Mouse (Mus musculus): ENCODE results near the gene Slc25a12. TPM values are rescaled to one million over a fixed set of nuclear protein-coding genes. Genes with fewer than 3 reads are reported as not detected.

The Slc25a12 gene
- polyA plus RNA-seq, 1 experiment from 2014 or later: 119 TPM

DNA sequence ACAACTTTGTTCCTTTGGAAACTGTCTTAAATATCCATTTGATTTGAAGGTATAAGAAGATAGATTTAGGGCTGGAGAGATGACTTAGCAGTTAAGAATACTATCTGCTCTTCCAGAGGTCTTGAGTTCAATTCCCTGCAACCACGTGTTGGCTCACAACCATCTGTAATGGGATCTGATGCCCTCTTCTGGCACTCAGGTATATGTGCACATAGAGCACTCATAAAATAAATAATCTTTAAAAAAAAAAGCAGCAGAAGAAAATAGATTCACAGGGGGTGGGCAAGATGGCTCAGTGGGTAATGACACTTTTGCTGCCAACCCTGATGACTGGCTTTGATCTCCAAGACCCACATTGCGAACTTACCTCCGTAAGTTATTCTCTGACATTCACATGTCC, 125.4 kb downstream of the Slc25a12 start:
- H3K4me2 ChIP-seq: no peak overlapping the region
- 84% methylated on average over 3 of the region's 3 CpGs for WGBS
- no peaks in the 10 kb centered on the region for H3K27me3 ChIP-seq (replicated peaks)
- no peak overlapping the region for H3K27ac ChIP-seq (replicated peaks)
- H3K9ac ChIP-seq (replicated peaks): no peak overlapping the region
- no peaks in the 10 kb centered on the region for H3K9me3 ChIP-seq (replicated peaks)
- peaks cover 22% of the 10 kb centered on the region for H3K4me1 ChIP-seq
- H3K4me3 ChIP-seq (replicated peaks): no peak overlapping the region
- H3K36me3 ChIP-seq: peaks cover 16% of the 10 kb centered on the region
- ATAC-seq (ENCODE audit: low FRiP score): no peak

DNA sequence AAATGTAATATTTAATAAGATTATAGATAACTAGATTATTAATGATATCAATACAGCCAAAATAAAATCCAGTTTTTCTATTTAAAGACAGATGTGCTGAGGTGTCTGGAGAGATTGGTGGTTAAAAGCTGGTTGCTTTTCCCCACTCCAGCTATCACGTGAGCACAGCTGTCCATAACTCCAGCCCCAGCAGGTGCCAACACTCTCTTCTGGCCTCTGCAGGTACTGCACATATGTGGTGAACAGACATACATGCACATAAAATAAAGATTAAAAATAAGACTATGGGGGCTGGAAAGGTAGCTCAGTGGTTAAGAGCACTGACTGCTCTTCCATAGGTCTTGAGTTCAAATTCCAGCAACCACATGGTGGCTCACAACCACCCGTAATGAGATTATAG, 126.0 kb downstream of the Slc25a12 start:
- Histone ChIP-seq H3K9me3 (replicated peaks) (no peaks in the 10 kb centered on the region), H3K27me3 (replicated peaks) (no peaks in the 10 kb centered on the region), H3K4me2 (no peak overlapping the region), H3K4me1 (peaks cover 22% of the 10 kb centered on the region), H3K4me3 (replicated peaks) (no peak overlapping the region), H3K9ac (replicated peaks) (no peak overlapping the region), H3K27ac (replicated peaks) (no peak overlapping the region), H3K36me3 (peaks cover 16% of the 10 kb centered on the region)
- WGBS: 90% methylated on average over 2 of the region's 2 CpGs
- ATAC-seq (ENCODE audit: low FRiP score): no peak

DNA sequence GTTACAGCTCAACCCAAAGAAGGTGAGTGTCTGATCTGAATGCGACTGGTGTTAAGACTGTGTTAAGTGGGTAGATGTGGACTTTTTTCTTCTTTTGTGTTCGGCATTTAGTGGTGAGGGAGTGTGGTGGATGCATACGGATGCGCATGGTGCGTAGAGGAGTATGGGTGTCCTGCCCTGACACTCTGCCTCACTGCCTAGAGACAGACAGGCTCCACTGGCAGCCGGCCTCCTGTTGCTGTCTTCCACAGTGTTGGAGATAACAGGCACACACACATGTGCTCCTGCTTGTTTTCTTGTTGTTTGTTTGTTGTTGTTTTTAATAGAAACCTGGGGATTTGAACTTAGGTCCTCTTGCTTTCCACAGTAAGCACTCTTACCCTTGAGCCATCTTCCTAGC, 131.5 kb downstream of the Slc25a12 start:
- no peak overlapping the region for H3K9ac ChIP-seq (replicated peaks)
- no peak overlapping the region for H3K4me2 ChIP-seq
- H3K36me3 ChIP-seq: peaks cover 23% of the 10 kb centered on the region
- no peaks in the 10 kb centered on the region for H3K27me3 ChIP-seq (replicated peaks)
- ATAC-seq (ENCODE audit: low FRiP score): no peak
- no peaks in the 10 kb centered on the region for H3K9me3 ChIP-seq (replicated peaks)
- no peaks in the 10 kb centered on the region for H3K4me1 ChIP-seq
- no peak overlapping the region for H3K4me3 ChIP-seq (replicated peaks)
- no peak overlapping the region for H3K27ac ChIP-seq (replicated peaks)
- 97% methylated on average over 6 of the region's 6 CpGs for WGBS

DNA sequence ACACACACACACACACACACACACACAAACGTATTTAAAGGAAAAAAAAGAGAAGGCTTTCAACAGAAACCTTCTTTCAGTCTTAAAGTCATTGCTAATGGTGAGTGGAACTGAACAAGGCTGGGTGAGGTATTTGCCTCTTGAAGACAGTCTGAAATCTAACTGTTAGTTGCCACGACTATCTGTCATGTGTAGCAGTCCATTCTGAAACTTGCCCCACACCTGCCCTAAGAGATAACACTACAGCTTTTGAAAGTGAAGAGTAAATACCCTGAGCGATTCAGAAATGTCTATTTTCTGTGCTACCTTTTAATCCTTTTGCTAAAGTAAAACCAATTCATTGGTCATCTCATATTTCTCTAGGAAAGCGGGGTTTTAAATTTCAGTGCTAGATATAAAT, 132.1 kb downstream of the Slc25a12 start:
- ATAC-seq (ENCODE audit: low FRiP score): no peak
- Histone ChIP-seq H3K36me3 (peaks cover 23% of the 10 kb centered on the region), H3K4me1 (no peaks in the 10 kb centered on the region), H3K9ac (replicated peaks) (no peak overlapping the region), H3K4me3 (replicated peaks) (no peak overlapping the region), H3K27me3 (replicated peaks) (no peaks in the 10 kb centered on the region), H3K4me2 (no peak overlapping the region), H3K27ac (replicated peaks) (no peak overlapping the region), H3K9me3 (replicated peaks) (no peaks in the 10 kb centered on the region)
- WGBS: 93% methylated on average over 4 of the region's 4 CpGs

DNA sequence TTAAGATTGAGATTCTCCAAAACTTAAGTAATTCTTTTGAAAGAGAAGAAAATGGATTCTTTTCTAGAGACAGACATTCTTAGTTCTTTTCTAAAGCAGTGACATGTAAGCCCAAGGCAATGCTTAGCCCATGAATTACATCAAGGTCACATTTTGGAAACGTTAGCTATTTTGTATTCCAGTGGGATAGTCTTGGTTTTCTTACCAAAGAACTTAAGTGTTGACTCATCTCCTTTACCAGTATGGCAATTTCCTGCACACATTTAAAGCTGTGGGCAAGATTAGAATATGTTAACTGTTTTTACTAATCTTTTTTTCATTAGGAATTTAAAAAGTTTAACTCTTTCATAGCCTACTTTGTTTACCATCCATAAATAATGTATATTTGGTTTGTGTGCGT, 134.6 kb downstream of the Slc25a12 start:
- H3K4me1 ChIP-seq: no peaks in the 10 kb centered on the region
- ATAC-seq (ENCODE audit: low FRiP score): no peak
- H3K36me3 ChIP-seq: peaks cover 15% of the 10 kb centered on the region
- H3K27me3 ChIP-seq (replicated peaks): no peaks in the 10 kb centered on the region
- H3K9me3 ChIP-seq (replicated peaks): no peaks in the 10 kb centered on the region
- no peak overlapping the region for H3K4me3 ChIP-seq (replicated peaks)
- WGBS: 67% methylated on average over 2 of the region's 2 CpGs
- no peak overlapping the region for H3K27ac ChIP-seq (replicated peaks)
- no peak overlapping the region for H3K4me2 ChIP-seq
- no peak overlapping the region for H3K9ac ChIP-seq (replicated peaks)

DNA sequence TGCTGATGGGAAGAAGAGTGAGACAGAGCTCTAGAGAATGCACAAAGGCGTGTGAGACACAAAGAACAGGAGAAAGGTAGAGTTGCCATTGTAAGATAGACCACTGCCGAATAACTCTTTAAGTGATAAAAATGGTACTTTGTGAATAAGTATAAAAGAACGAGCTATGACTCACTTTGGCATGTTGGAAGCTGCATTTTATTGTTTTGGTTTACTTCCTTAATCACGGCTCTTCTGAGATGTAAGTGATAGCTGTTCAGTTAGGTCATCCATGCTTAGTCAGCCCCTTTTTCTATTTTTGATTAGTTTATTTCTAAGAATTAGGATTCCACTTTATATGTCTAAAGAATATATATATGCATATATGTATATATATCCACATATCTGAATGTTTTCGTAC, 135.6 kb downstream of the Slc25a12 start:
- 91% methylated on average over 5 of the region's 5 CpGs for WGBS

DNA sequence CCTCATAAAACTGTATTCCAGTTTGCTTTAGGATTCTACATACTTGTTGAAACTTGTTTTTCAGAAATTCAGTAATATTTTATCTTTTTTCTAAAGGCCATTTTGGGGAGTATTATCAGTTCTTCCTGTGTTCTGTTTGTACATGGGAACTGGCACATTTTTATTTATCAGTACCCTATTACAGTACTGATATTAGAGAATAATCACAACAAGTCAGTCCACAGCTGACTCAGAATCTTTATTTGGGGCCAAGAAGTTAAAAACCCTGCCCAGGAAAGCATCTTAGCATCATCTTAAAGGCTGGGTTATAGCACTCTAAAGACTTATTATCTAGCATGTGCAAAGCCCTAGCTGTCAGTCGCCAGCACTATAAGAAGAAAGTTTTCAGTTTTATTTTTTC, 137.9 kb downstream of the Slc25a12 start:
- no peak for ATAC-seq (ENCODE audit: low FRiP score)
- H3K27ac ChIP-seq (replicated peaks): no peak overlapping the region
- H3K4me3 ChIP-seq (replicated peaks): no peak overlapping the region
- 0 out of 2 replicates have a peak, but pooled peaks cover 2% of the 10 kb centered on the region for H3K4me1 ChIP-seq
- H3K9ac ChIP-seq (replicated peaks): no peak overlapping the region
- peaks cover under 1% of the 10 kb centered on the region for H3K36me3 ChIP-seq
- H3K4me2 ChIP-seq: no peak overlapping the region
- H3K27me3 ChIP-seq (replicated peaks): no peaks in the 10 kb centered on the region
- H3K9me3 ChIP-seq (replicated peaks): no peaks in the 10 kb centered on the region
- 96% methylated on average over 1 of the region's 1 CpGs for WGBS

More for the DNA sequence above, 135.6 kb downstream of the Slc25a12 start:
- ATAC-seq (ENCODE audit: low FRiP score): no peak
- H3K4me3 ChIP-seq (replicated peaks): no peak overlapping the region
- H3K4me1 ChIP-seq: no peaks in the 10 kb centered on the region
- no peak overlapping the region for H3K9ac ChIP-seq (replicated peaks)
- no peaks in the 10 kb centered on the region for H3K27me3 ChIP-seq (replicated peaks)
- no peak overlapping the region for H3K27ac ChIP-seq (replicated peaks)
- peaks cover 11% of the 10 kb centered on the region for H3K36me3 ChIP-seq
- H3K4me2 ChIP-seq: no peak overlapping the region
- no peaks in the 10 kb centered on the region for H3K9me3 ChIP-seq (replicated peaks)

DNA sequence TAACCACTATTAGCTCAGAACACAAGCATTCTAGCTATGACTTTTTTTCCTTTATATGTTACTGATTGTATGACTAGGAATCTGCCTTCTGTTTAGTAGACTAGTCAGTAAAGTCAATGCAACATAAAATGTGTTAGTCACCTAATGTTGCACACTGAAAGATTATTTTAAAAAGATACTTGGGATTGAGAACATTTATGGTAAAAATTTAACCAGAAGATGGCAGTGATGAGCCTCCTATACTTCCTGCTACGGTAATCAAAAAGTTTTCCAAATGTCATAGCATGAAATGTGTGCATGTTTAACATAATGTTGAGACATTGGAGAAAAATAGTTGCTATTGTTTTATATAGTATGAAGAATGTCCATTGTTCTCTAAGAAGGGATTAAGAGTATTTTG, 140.2 kb downstream of the Slc25a12 start:
- no peaks in the 10 kb centered on the region for H3K27me3 ChIP-seq (replicated peaks)
- no peak overlapping the region for H3K4me2 ChIP-seq
- H3K4me1 ChIP-seq: 0 out of 2 replicates have a peak, but pooled peaks cover 2% of the 10 kb centered on the region
- no peaks in the 10 kb centered on the region for H3K9me3 ChIP-seq (replicated peaks)
- peaks cover 18% of the 10 kb centered on the region for H3K36me3 ChIP-seq
- H3K9ac ChIP-seq (replicated peaks): no peak overlapping the region
- ATAC-seq (ENCODE audit: low FRiP score): no peak
- no peak overlapping the region for H3K4me3 ChIP-seq (replicated peaks)
- WGBS: 31% methylated on average over 1 of the region's 1 CpGs
- H3K27ac ChIP-seq (replicated peaks): no peak overlapping the region

Other genes starting within 250 kb of the Slc25a12 start
- gene Cybrd1, start 249.8 kb downstream of the Slc25a12 start, polyA plus RNA-seq (2015; fragmentation: Nextera tagmentation; extraction: Ambion mirVana): 3.4 and 3.5 TPM in 2 replicates
- 144 and 163 TPM in 2 replicates for gene Dync1i2, start 156.0 kb downstream of the Slc25a12 start, polyA plus RNA-seq (2015; fragmentation: Nextera tagmentation; extraction: Ambion mirVana)
- 45.9 and 68.2 TPM in 2 replicates for gene Hat1, start 21.2 kb upstream of the Slc25a12 start, polyA plus RNA-seq (2015; fragmentation: Nextera tagmentation; extraction: Ambion mirVana)
- gene Metap1d, start 85.5 kb upstream of the Slc25a12 start, polyA plus RNA-seq (2015; fragmentation: Nextera tagmentation; extraction: Ambion mirVana): 32.8 and 33.4 TPM in 2 replicates
- 0.13 and 1.3 TPM in 2 replicates for gene Dlx1, start 160.4 kb upstream of the Slc25a12 start, polyA plus RNA-seq (2015; fragmentation: Nextera tagmentation; extraction: Ambion mirVana)
- 0.08 and 1.1 TPM in 2 replicates for gene Dlx2, start 179.0 kb upstream of the Slc25a12 start, polyA plus RNA-seq (2015; fragmentation: Nextera tagmentation; extraction: Ambion mirVana)